Mouse (Mus musculus) liver, embryonic 18 days (tissue): ENCODE measurements around the gene Mrpl45. TPM values are rescaled to one million over a fixed set of nuclear protein-coding genes. Genes with fewer than 3 reads are reported as not detected.

Experiments
- polyA plus RNA-seq: library from polyadenylated mRNA; depleted of rRNA; stranded (reverse); fragments of >200 nt; gene quantifications from 2 replicates; pipeline ENCODE4 v1.2.3, GENCODE M21; 2012; rRNA removed

Gene Mrpl45
- 12.0 and 12.6 TPM in 2 replicates for polyA plus RNA-seq

GRCm38 (mm10) chr11:97315504-97316503 lies at the start of gene Mrpl45:
Mrpl45 (plus strand) TSS chr11:97315716.

GRCm38 (mm10) chr11:97280216-97280861 lies 35.2 kb upstream of the Mrpl45 start, which contains the start of gene Npepps:
Npepps (minus strand) TSS chr11:97280638.

GRCm38 (mm10) chr11:97352027-97352684 lies 36.6 kb downstream of the Mrpl45 start, which contains the start of gene Gpr179:
Gpr179 (minus strand) TSS chr11:97352077.

GRCm38 (mm10) chr11:97361948-97362648 lies 46.6 kb downstream of the Mrpl45 start, which contains the start of gene Socs7:
Socs7 (plus strand) TSS chr11:97362551.

Other genes with a start within 250 kb of the Mrpl45 start
- 0.08 and 0.14 TPM in 2 replicates for gene Tbx21, start 200.4 kb upstream of the Mrpl45 start, polyA plus RNA-seq
- 3.7 and 4.6 TPM in 2 replicates for gene Tbkbp1, start 164.2 kb upstream of the Mrpl45 start, polyA plus RNA-seq
- gene Kpnb1, start 127.8 kb upstream of the Mrpl45 start, polyA plus RNA-seq, result 36.6 and 37.9 TPM in 2 replicates
- 8.1 and 11.9 TPM in 2 replicates for gene Npepps, start 35.1 kb upstream of the Mrpl45 start, polyA plus RNA-seq
- gene Gpr179, start 36.4 kb downstream of the Mrpl45 start, polyA plus RNA-seq, result under 0.01 TPM in 2 replicates
- gene Socs7, start 46.8 kb downstream of the Mrpl45 start, polyA plus RNA-seq, result 2.1 and 2.3 TPM in 2 replicates
- gene Arhgap23, start 99.8 kb downstream of the Mrpl45 start, polyA plus RNA-seq, result 9.1 and 13.2 TPM in 2 replicates
- gene 4933428G20Rik, start 184.6 kb downstream of the Mrpl45 start, polyA plus RNA-seq, result not detected in 2 replicates